Mouse (Mus musculus): ENCODE results near the gene Arid1b.

- TF ChIP-seq MAZ (IDR thresholded peaks at IDR 0.05; ENCODE audit: low read depth, low read length) (no peak), ZMIZ1 (IDR thresholded peaks at IDR 0.05; ENCODE audit: low read depth, low read length) (no peak), SMC3 (IDR thresholded peaks at IDR 0.05; ENCODE audit: low read depth, low read length) (no peak), POLR2A (IDR thresholded peaks at IDR 0.05; ENCODE audit: low read depth, low read length) (no peak), MEF2A (IDR thresholded peaks at IDR 0.05; ENCODE audit: borderline replicate concordance, low read depth, low read length) (no peak), USF2 (conservative IDR thresholded peaks at IDR 0.05; ENCODE audit: low read depth, low read length) (no peak), HCFC1 (IDR thresholded peaks at IDR 0.05; ENCODE audit: low read depth, low read length) (no peak), USF1 (IDR thresholded peaks at IDR 0.05; ENCODE audit: low read depth, low read length) (no peak), GABPA (IDR thresholded peaks at IDR 0.05; ENCODE audit: insufficient replicate concordance, low read depth, low read length) (no peak)
Measured at GRCm38 (mm10) chr17:5280499-5281053, 286.4 kb downstream of the Arid1b start.

All from CH12.LX (cell line).